Mouse (Mus musculus) testis, adult 2 months (tissue): ENCODE results near the gene Mfsd6. TPM values are rescaled to one million over a fixed set of nuclear protein-coding genes. Genes with fewer than 3 reads are reported as not detected.

ENCODE experiments used
- H3K27ac ChIP-seq: fragments of 200-500 bp; 2 replicates; pipeline ENCODE4 v1.5.1; 2012; ENCODE audit warnings: low read depth, low read length; ENCODE audit not compliant: control insufficient read depth, insufficient read depth
- H3K27me3 ChIP-seq: fragments of 200-500 bp; 2 replicates; pipeline ENCODE4 v1.6.1; 2012; ENCODE audit warnings: mild to moderate bottlenecking, low read length, moderate library complexity; ENCODE audit not compliant: control insufficient read depth, insufficient read depth
- H3K36me3 ChIP-seq: fragments of 200-500 bp; 2 replicates; pipeline ENCODE4 v1.6.1; 2012; ENCODE audit warnings: mild to moderate bottlenecking, low read length; ENCODE audit not compliant: control insufficient read depth, insufficient read depth
- H3K4me1 ChIP-seq: fragments of 200-500 bp; 2 replicates; pipeline ENCODE4 v1.6.1; 2012; ENCODE audit warnings: low read length; ENCODE audit not compliant: control insufficient read depth, insufficient read depth
- H3K4me3 ChIP-seq: fragments of 200-500 bp; 2 replicates; pipeline ENCODE4 v1.5.1; 2012; ENCODE audit warnings: low read depth, mild to moderate bottlenecking, low read length, moderate library complexity, mixed read lengths; ENCODE audit not compliant: control insufficient read depth
- CTCF ChIP-seq: fragments of 200-500 bp; IDR thresholded peaks from 2 replicates; pipeline ENCODE4 v1.5.1; 2012; ENCODE audit warnings: low read depth, mild to moderate bottlenecking, inconsistent platforms, low read length, moderate library complexity; ENCODE audit not compliant: control insufficient read depth, insufficient read depth, insufficient replicate concordance
- POLR2A ChIP-seq: fragments of 200-500 bp; IDR thresholded peaks from 2 replicates; pipeline ENCODE4 v1.6.1; 2012; ENCODE audit warnings: low read depth, mild to moderate bottlenecking, inconsistent platforms, low read length, moderate library complexity; ENCODE audit not compliant: control insufficient read depth
- polyA plus RNA-seq: library from polyadenylated mRNA; depleted of rRNA; stranded (reverse); fragments of >200 nt; gene quantifications from 2 replicates; pipeline ENCODE4 v1.2.3, GENCODE M21; 2012; rRNA removed

Mfsd6 gene
- 3.2 and 3.6 TPM in 2 replicates for polyA plus RNA-seq

DNA sequence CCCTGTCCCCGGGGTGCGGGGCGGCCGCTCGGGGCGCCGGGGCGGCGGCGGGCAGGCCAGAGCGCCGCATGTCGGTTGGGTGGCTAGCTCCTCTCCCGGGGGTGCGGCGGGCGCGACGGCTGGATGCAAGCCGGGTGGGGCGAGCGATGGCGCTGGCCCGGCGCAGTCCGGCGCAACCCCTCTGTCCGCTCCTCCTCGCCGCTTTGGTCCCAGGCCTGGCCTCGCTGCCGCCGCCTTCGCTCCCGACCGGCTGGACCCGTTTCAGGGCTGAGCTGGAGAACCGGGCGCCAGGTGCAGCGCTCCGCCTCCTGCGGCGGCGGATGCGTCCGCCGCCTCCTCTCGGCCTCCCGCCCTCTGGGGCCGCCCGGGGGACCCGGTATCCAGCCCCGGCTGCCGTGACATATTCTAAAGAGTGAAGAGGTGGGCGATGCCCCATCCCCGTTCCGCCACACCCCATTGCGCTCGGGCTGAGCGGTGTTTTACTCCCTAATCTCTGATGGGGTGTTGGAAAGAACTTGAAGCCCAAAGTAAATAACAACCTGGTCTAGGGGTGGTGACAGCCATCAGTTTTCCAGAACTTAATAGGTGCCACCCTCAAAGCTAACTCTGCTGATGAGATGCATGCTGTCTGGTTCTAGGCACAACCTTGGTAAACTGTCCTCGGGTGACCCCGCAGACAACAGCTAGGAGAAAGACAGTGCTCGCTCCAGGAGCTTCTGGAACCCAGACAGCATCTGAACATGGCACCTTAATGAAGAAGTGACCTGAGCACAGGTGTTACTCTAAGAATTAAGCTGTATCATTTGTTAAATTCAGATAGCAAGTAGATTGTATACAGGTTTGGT lies at the start of gene Mfsd6:
Gene Mfsd6, minus strand, starts transcription at position 407 of the 845 bp plus-strand sequence.
- no peak within 1 kb of the TSS for H3K27ac ChIP-seq
- no peaks in the 10 kb centered on the region; the same call in 1 of the 2 replicates for H3K27me3 ChIP-seq
- TF ChIP-seq POLR2A: no peak
- TF ChIP-seq CTCF: no peak
- H3K4me3 ChIP-seq: peak within 1 kb of the TSS; percentile 79
- H3K36me3 ChIP-seq: no peaks in the 10 kb centered on the region
- peaks cover 4% of the 10 kb centered on the region for H3K4me1 ChIP-seq

DNA sequence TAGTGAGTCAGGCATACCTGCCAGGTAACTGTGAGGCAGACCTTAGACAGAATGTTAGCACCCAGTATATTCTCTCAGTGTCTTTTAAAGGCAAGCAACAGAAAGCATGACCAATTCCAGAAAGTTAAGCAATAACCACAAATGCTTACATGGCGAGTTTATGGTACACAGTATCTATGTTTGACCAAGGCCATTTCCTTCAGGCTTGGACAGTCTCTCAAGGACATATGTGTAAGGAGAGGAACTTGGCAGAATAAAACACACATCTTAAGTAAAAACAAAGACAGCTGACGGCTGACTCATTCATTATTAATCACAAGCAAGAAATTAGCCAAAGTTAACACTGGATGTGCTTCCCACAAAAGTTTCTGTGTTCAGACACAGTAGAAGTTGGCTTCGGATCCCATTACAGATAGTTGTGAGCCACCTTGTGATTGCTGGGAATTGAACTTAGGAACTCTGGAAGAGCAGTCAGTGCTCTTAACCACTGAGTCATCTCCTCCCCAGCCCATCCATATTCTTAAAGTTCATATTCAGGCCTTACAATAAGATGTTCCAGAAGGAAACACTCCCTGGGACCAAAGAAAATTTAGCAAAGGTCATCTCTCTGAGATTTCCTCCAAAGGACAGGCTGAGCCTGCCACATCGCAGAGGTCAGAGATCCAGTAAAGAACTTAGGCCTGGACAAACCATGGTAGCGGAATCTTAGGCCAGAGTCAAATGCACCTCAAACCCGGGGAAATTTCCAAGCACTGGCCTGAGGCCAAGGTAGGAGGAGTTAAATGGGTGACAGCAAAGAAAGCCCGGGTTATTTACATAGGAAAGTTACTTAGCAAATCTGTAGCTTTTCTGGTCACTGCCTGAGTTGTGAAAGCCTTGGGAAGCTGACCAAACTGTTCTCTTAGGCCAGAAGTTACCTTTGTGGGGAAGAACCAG lies 38.2 kb upstream of the Mfsd6 start:
- Histone ChIP-seq H3K4me3 (no peak overlapping the region), H3K27me3 (no peaks in the 10 kb centered on the region), H3K4me1 (no peaks in the 10 kb centered on the region; the same call in 1 of the 2 replicates), H3K36me3 (no peaks in the 10 kb centered on the region), H3K27ac (no peak overlapping the region)
- TF ChIP-seq POLR2A (no peak), CTCF (no peak)

DNA sequence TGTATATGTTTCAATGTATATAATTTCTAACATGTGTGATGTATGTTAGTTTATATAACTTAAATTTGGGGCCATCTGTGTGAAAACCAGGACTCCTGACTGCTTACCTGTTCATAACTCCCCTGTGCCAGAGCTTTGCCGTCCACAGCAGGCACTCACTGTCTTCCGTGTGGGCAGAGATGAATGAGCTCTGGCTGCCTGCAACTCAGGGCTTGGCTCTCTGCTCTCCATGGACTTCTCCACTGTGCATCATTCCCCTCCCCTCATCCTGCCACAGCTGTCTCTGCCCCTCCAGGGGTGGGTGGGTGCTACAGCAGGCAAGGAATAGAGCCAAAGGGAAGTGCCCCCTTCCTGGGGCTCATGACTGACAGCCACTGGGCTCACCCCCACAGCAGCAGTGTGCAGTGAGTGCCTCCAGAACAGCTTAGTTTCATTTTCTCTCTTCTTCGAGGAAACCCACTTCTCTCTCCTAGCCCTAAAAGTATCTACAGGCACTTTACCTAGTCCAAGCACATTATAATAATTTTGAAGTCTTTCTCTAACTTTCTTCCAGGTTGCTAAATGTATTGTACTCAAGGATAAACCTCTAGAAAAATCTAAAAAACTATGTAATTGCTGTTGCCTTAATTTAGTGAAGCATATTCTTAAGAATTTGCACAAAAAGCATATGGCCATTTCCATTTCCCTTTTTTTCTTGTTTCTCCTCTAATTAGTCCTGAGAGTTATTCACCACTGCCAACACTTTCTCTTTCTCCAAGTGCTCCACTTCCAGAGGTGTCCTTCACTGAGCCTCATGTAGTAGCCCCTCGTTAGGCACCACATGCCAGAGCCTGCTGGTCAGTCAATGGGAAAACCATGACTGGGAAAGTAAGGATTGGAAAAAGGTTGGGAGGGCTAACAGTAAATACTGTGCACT lies 36.9 kb upstream of the Mfsd6 start:
- no peak for TF ChIP-seq POLR2A
- no peaks in the 10 kb centered on the region for H3K27me3 ChIP-seq
- no peak overlapping the region for H3K27ac ChIP-seq
- H3K4me1 ChIP-seq: no peaks in the 10 kb centered on the region; the same call in 1 of the 2 replicates
- no peak overlapping the region for H3K4me3 ChIP-seq
- H3K36me3 ChIP-seq: no peaks in the 10 kb centered on the region

DNA sequence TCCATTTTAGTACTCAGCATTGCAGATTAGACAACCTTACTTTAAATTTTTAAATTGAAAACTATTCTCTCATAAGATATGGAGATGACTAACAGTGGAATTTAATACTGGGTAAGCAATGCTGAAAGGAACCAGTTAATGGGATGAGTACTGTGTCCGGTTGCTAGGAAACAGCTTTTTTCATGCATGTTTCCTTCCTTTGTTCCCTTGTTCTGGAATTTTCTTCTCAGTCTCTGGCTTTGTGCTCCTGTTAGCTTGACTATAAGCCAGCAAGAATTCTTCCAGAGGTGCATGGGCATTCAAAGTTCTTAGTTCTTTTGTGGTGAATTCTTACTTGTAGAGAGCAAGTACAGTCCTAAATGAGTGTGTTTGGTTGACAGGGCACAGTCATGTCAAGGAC lies 30.9 kb upstream of the Mfsd6 start:
- TF ChIP-seq CTCF: no peak
- TF ChIP-seq POLR2A: no peak
- H3K4me1 ChIP-seq: no peaks in the 10 kb centered on the region
- no peaks in the 10 kb centered on the region for H3K27me3 ChIP-seq
- no peaks in the 10 kb centered on the region for H3K36me3 ChIP-seq
- H3K4me3 ChIP-seq: no peak overlapping the region
- H3K27ac ChIP-seq: no peak overlapping the region

DNA sequence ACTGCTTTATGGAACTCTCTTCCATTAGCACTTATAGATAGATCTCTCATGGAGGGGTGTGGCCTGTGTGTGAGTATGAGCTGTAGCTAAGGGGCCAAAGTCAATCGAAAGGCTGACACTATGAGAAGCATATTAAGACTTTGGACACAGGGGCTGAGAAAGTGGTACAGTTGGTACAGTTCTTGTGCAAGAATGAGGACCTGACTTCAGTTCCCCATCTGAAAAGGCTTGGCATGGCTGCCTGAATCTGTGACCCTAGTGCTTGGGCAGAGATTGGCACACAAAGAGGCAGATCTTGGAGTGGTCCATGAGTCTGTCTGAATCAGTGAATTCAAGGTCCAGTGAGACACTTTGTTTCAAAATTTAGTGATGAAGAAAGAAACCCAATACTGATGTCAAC lies 27.1 kb upstream of the Mfsd6 start:
- H3K4me1 ChIP-seq: no peaks in the 10 kb centered on the region
- no peak for TF ChIP-seq POLR2A
- no peak for TF ChIP-seq CTCF
- no peaks in the 10 kb centered on the region for H3K36me3 ChIP-seq
- H3K27ac ChIP-seq: no peak overlapping the region
- H3K27me3 ChIP-seq: no peaks in the 10 kb centered on the region
- H3K4me3 ChIP-seq: no peak overlapping the region

DNA sequence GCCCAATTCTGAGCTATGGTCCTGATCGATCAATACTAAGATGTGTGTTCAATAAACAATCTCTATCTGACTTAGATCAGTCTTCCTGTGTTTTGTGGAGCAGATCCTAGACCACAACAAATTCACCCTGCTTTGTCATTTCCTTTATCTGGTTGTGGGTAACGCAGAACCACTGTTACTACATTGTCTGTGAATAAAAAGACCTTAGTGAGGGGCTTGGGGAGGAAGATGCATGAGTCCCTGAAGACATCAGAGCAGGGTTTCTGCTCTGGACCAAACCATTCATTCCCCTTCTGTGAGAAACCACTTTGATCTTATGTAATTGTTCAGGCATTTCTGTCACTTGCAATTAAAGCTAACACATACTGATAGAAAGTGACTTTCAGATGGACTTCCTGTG lies 26.6 kb upstream of the Mfsd6 start:
- H3K27me3 ChIP-seq: no peaks in the 10 kb centered on the region

DNA sequence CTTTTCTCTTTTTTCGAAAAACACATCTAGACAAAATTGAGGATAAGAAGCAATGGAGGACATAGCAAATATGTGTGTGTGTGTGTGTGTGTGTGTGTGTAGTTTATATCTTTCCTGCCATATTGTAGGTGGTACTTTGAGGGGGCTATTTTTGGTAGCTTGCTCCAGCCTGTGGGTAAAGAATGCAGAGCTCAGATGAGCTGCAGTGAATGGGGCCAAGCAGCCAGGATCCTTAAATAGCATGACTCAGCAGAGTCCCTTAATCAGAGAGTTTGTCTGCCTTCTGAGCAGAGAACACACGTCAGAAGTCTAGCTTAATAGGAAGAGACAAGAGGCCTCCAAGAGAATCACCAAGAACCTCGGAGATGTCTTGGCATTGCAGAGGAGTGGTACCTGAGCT lies 25.4 kb upstream of the Mfsd6 start:
- Histone ChIP-seq H3K36me3 (no peaks in the 10 kb centered on the region), H3K4me3 (no peak overlapping the region), H3K4me1 (no peaks in the 10 kb centered on the region), H3K27me3 (no peaks in the 10 kb centered on the region), H3K27ac (no peak overlapping the region)
- no peak for TF ChIP-seq POLR2A
- no peak for TF ChIP-seq CTCF

More for the DNA sequence above, 26.6 kb upstream of the Mfsd6 start:
- H3K4me3 ChIP-seq: no peak overlapping the region
- no peak overlapping the region for H3K27ac ChIP-seq
- no peaks in the 10 kb centered on the region for H3K4me1 ChIP-seq
- no peaks in the 10 kb centered on the region for H3K36me3 ChIP-seq
- TF ChIP-seq POLR2A (no peak), CTCF (no peak)
